Comparison of ENCODE assay signal across 23 mouse cellular contexts in genomic region chr3:126764745-126765144, GRCm38 (mm10).
A peak's percentile ranks its signal among the peaks of the same experiment; 100 is the strongest.
DNase-seq lines count a peak whose midpoint lies in the region; ATAC-seq and TF ChIP-seq lines count a peak whose summit lies in the region.
"Had no signal": no experiment of that assay in that cellular context is flagged by ENCODE, and none has a peak within 500 bp of the region (broad histone marks: within the 10 kb centered on the region; RNA-seq: fewer than 3 reads in every experiment).

No protein-coding gene starts in this region.

- no peaks in the 10 kb centered on the region for H3K36me3 ChIP-seq in forebrain, postnatal 0 days (ENCODE audit: insufficient read depth)
- H3K36me3 ChIP-seq in forebrain, embryonic 13.5 days (ENCODE audit: poor library complexity, severe bottlenecking) = no peaks in the 10 kb centered on the region
- H3K36me3 ChIP-seq: embryonic facial prominence, embryonic 15.5 days; forebrain, embryonic 10.5 days; forebrain, embryonic 15.5 days; G1E had no signal

- DNase-seq in forebrain, postnatal 0 days = peak; percentile 72
- peak; percentile 39 for DNase-seq in brain, adult 2 months (ENCODE audit: low read depth, low spot score)
- DNase-seq in layer of hippocampus, adult 8-10 months (ENCODE audit: low spot score in 2 of 2) = peak; percentile 20 to 23
- DNase-seq in layer of hippocampus, postnatal 36 days = peak; percentile 24 to 36
- DNase-seq in urinary bladder, adult 2 months (ENCODE audit: low spot score) = no peak
- no peak for DNase-seq in heart, postnatal 25 days (ENCODE audit: low spot score)
- DNase-seq: adrenal gland, postnatal 10 days; B cell, adult 2 months; cerebellum, adult 2 months; cerebellum, postnatal 14 days; embryo, embryonic 11 days; gastrocnemius, postnatal 10 days; heart, adult 18-20 months; heart, postnatal 10 days had no signal

- H3K27me3 ChIP-seq in forebrain, postnatal 0 days (ENCODE audit: insufficient read depth, low read length) = no peaks in the 10 kb centered on the region
- no peaks in the 10 kb centered on the region for H3K27me3 ChIP-seq in forebrain, embryonic 13.5 days
- H3K27me3 ChIP-seq: embryonic facial prominence, embryonic 15.5 days; forebrain, embryonic 15.5 days had no signal

- peak; percentile 89 for ATAC-seq in forebrain, postnatal 0 days
- no peak; the same call in 1 of the 2 replicates for ATAC-seq in forebrain, embryonic 13.5 days
- ATAC-seq: CD4-positive, CD25-positive, alpha-beta regulatory T cell, adult 4 months; forebrain, embryonic 15.5 days had no signal

- WGBS in forebrain, postnatal 0 days = 72% methylated on average over 4 of the region's 4 CpGs
- WGBS in forebrain, embryonic 13.5 days = 83% methylated on average over 4 of the region's 4 CpGs

- TF ChIP-seq CTCF in forebrain, postnatal 0 days (IDR thresholded peaks at IDR 0.05; ENCODE audit: low read depth) = no peak

- no peak overlapping the region for H3K4me2 ChIP-seq in forebrain, postnatal 0 days (ENCODE audit: low read depth)
- no peak overlapping the region for H3K4me2 ChIP-seq in forebrain, embryonic 13.5 days
- H3K4me2 ChIP-seq: embryonic facial prominence, embryonic 15.5 days; forebrain, embryonic 15.5 days; hindbrain, embryonic 14.5 days had no signal

- H3K9me3 ChIP-seq in forebrain, postnatal 0 days (ENCODE audit: low read length) = no peaks in the 10 kb centered on the region
- no peaks in the 10 kb centered on the region for H3K9me3 ChIP-seq in forebrain, embryonic 13.5 days (replicated peaks)
- H3K9me3 ChIP-seq: embryonic facial prominence, embryonic 15.5 days; forebrain, embryonic 10.5 days; forebrain, embryonic 15.5 days; heart, embryonic 10.5 days had no signal

- no peaks in the 10 kb centered on the region for H3K4me1 ChIP-seq in forebrain, postnatal 0 days (ENCODE audit: insufficient read depth)
- H3K4me1 ChIP-seq in forebrain, embryonic 13.5 days = no peaks in the 10 kb centered on the region
- H3K4me1 ChIP-seq: embryonic facial prominence, embryonic 15.5 days; forebrain, embryonic 15.5 days had no signal

- no peak overlapping the region for H3K27ac ChIP-seq in forebrain, postnatal 0 days (ENCODE audit: low read depth, low read length)
- H3K27ac ChIP-seq in forebrain, embryonic 13.5 days = no peak overlapping the region
- H3K27ac ChIP-seq: embryonic facial prominence, embryonic 15.5 days; forebrain, embryonic 10.5 days; forebrain, embryonic 15.5 days; heart, embryonic 10.5 days; hindbrain, embryonic 14.5 days had no signal

- no peak overlapping the region for H3K9ac ChIP-seq in forebrain, postnatal 0 days
- H3K9ac ChIP-seq in forebrain, embryonic 13.5 days = no peak overlapping the region
- H3K9ac ChIP-seq: embryonic facial prominence, embryonic 15.5 days; forebrain, embryonic 15.5 days; hindbrain, embryonic 14.5 days had no signal

- no peak overlapping the region for H3K4me3 ChIP-seq in forebrain, postnatal 0 days (ENCODE audit: low read depth, low read length)
- H3K4me3 ChIP-seq in forebrain, embryonic 13.5 days = no peak overlapping the region
- H3K4me3 ChIP-seq: embryonic facial prominence, embryonic 15.5 days; erythroblast, embryonic 14.5 days; forebrain, embryonic 10.5 days; forebrain, embryonic 15.5 days; heart, embryonic 10.5 days had no signal

- intact Hi-C loops in heart, postnatal 25 days (cut with DNase I) = no loop called here

Comparison
In these comparisons a context has a peak if more than half of its experiments do, and no peak if none do; other contexts are left out.
1. DNase-seq: peak in forebrain, postnatal 0 days (single experiment), brain, adult 2 months (single experiment), layer of hippocampus, adult 8-10 months (2 of 2) and layer of hippocampus, postnatal 36 days (2 of 2); none in urinary bladder, adult 2 months (single experiment) and heart, postnatal 25 days (single experiment).